Mouse (Mus musculus) MEL (cell line): ENCODE results near the gene Rpgrip1l.

ENCODE experiments used
- BHLHE40 ChIP-seq: IDR thresholded peaks from 2 replicates; pipeline ENCODE4 v1.6.1; 2012; ENCODE audit warnings: low read depth, mild to moderate bottlenecking, inconsistent platforms, low read length, improper control_type of control experiment, borderline replicate concordance
- CTCF ChIP-seq, 3 experiments: IDR thresholded peaks in 2 of 3; conservative IDR thresholded peaks in 1 of 3; 2 replicates each; pipeline ENCODE4 v1.5.1; 2011 to 2012; ENCODE audit warnings: low read length in 3 of 3, low read depth in 2 of 3, mild to moderate bottlenecking in 2 of 3, improper control_type of control experiment in 1 of 3, inconsistent platforms in 1 of 3, mixed read lengths in 1 of 3, moderate library complexity in 1 of 3; ENCODE audit not compliant: control insufficient read depth in 1 of 3, insufficient read depth in 1 of 3, poor library complexity in 1 of 3, severe bottlenecking in 1 of 3
- POLR2A ChIP-seq, 2 experiments: IDR thresholded peaks; 2 replicates each; pipeline ENCODE4 v1.6.1; 2011 to 2012; ENCODE audit warnings: low read length in 2 of 2, mild to moderate bottlenecking in 2 of 2, control low read depth in 1 of 2, improper control_type of control experiment in 1 of 2, low read depth in 1 of 2, moderate library complexity in 1 of 2; ENCODE audit not compliant: control insufficient read depth in 1 of 2, insufficient read depth in 1 of 2, poor library complexity in 1 of 2
- RCOR1 ChIP-seq: IDR thresholded peaks from 2 replicates; pipeline ENCODE4 v1.6.1; 2012; ENCODE audit warnings: low read depth, mild to moderate bottlenecking, inconsistent platforms, low read length, improper control_type of control experiment

DNA sequence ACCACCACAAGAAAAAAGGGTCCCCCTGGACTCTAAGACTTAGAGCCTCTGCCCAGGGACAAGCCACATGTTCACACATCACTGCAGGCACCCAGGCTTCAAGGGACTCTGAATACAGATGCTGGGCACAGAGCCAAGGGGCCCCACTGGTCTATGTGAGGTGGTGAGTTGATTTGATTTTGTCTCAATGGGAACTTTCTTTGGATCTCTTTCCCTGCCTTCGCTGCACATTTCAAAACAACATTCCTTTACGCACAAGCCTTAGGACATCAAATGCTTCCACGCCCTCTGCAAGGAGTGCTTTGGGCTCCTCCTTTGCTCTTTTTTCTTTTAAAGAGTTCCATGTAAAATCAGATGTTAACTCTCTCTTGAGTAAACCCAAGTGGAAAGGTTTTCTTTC lies 115.0 kb downstream of the Rpgrip1l start:
- TF ChIP-seq BHLHE40 (no peak), CTCF (IDR thresholded peaks at IDR 0.05 in 2 of 3, conservative IDR thresholded peaks at IDR 0.05 in 1 of 3; ENCODE audit: control insufficient read depth in 1 of 3, insufficient read depth in 1 of 3, low read depth in 2 of 3, low read length in 3 of 3, poor library complexity in 1 of 3, severe bottlenecking in 1 of 3) (no peak), RCOR1 (no peak), POLR2A (IDR thresholded peaks at IDR 0.05; ENCODE audit: control insufficient read depth in 1 of 2, insufficient read depth in 1 of 2, low read depth in 1 of 2, low read length in 2 of 2, poor library complexity in 1 of 2) (no peak)
